ENCODE assay signal across 8 mouse cellular contexts in the genomic region with DNA sequence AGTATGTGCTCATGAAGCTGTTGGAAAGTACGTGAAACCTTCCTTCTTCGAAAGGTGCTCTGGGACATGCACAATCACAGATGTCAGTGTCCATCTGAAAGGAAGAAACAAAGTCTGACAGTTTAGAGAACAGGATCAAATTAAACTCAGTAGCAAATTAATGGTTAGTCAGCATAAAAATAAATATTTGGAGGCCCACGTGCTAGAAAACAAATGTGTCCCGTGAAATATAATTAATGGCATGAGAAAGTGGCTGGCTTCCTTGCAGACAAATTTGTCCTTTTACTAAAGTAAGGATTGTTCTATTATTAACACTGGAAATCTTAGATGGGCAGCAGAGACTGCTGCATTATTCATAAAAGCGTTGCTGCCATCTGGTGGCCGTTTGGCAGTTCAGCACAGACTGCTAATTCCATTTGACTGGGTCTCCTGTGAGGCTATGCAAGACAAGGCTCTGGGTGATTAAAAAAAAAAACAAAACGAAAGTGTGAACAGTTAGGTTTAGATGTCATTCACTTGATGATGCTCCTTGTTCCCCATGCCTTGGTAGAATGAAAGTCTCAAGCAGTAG.
DNase-seq lines count a peak whose midpoint lies in the region; TF ChIP-seq lines count a peak whose summit lies in the region.

No protein-coding gene starts in this region.

- DNase-seq in WW6 (ENCODE audit: low read depth, low spot score), result peak; percentile 5
- peak; percentile 76 to 88 for DNase-seq in cerebellum, postnatal 25 days
- peak; percentile 84 for DNase-seq in gastrocnemius, adult 2 months
- peak; percentile 83 for DNase-seq in induced T-regulatory cell, adult 2 months (ENCODE audit: low read depth)
- peak; percentile 79 to 85 for DNase-seq in left cerebral cortex, adult 18-20 months (ENCODE audit: low spot score in 2 of 2)
- peak; percentile 81 for DNase-seq in mesoderm, embryonic 11.5 days (ENCODE audit: low read depth, low spot score)
- peak; percentile 54 to 78 for DNase-seq in right cerebral cortex, postnatal 36 days (ENCODE audit: low spot score in 2 of 2)
- DNase-seq in urinary bladder, postnatal 36 days (ENCODE audit: low spot score in 2 of 2), result peak; percentile 50 to 77

- intact Hi-C loops in gastrocnemius, adult 2 months (cut with DNase I), result loop anchor here (1.0 to 5.0 kb wide), 2 partner anchors 115 to 180 kb away; no protein-coding TSS in a partner anchor

- H3K4me3 ChIP-seq in gastrocnemius, adult 2 months, result no peak overlapping the region

- no peak overlapping the region for H3K27ac ChIP-seq in gastrocnemius, adult 2 months

- peak; percentile 93 for TF ChIP-seq CTCF in gastrocnemius, adult 2 months (IDR thresholded peaks at IDR 0.05)

Comparison
In these comparisons a context has a peak if more than half of its experiments do, and no peak if none do; other contexts are left out.
1. DNase-seq: peak in every context shown above with its lines; median percentile 84 in gastrocnemius, adult 2 months; 83 in induced T-regulatory cell, adult 2 months; 82 in cerebellum, postnatal 25 days; 82 in left cerebral cortex, adult 18-20 months; 81 in mesoderm, embryonic 11.5 days; 66 in right cerebral cortex, postnatal 36 days; 64 in urinary bladder, postnatal 36 days; 5 in WW6.